8 mouse cellular contexts compared by ENCODE assay signal in genomic region chr6:99665457-99666317, GRCm38 (mm10). TPM values are rescaled to one million over a fixed set of nuclear protein-coding genes. Genes with fewer than 3 reads are reported as not detected.
DNase-seq lines count a peak whose midpoint lies in the region; ATAC-seq and TF ChIP-seq lines count a peak whose summit lies in the region.

No protein-coding gene starts in this region.

- no peak for ATAC-seq in lung, postnatal 0 days
- ATAC-seq in hindbrain, embryonic 15.5 days (ENCODE audit: low FRiP score, low read depth), result no peak

- peak overlapping the region; percentile 76 for H3K9ac ChIP-seq in lung, postnatal 0 days (replicated peaks; ENCODE audit: low read depth)
- peak overlapping the region; percentile 68 for H3K9ac ChIP-seq in hindbrain, embryonic 15.5 days

- no peaks in the 10 kb centered on the region for H3K27me3 ChIP-seq in lung, postnatal 0 days (replicated peaks; ENCODE audit: insufficient read depth, low read length)
- H3K27me3 ChIP-seq in hindbrain, embryonic 15.5 days, result 0 out of 2 replicates have a peak, but pooled peaks cover 4% of the 10 kb centered on the region
- peaks cover 51% of the 10 kb centered on the region for H3K27me3 ChIP-seq in midbrain, embryonic 10.5 days (ENCODE audit: low read depth, poor library complexity, severe bottlenecking)

- H3K4me2 ChIP-seq in lung, postnatal 0 days (replicated peaks; ENCODE audit: low read depth, low read length), result peak overlapping the region; percentile 94
- peak overlapping the region; percentile 94 for H3K4me2 ChIP-seq in hindbrain, embryonic 15.5 days

- H3K27ac ChIP-seq in lung, postnatal 0 days (ENCODE audit: low read length), result peak overlapping the region; percentile 81
- H3K27ac ChIP-seq in hindbrain, embryonic 15.5 days (replicated peaks), result peak overlapping the region; percentile 75; the same call in 1 of the 2 replicates
- H3K27ac ChIP-seq in midbrain, embryonic 10.5 days (replicated peaks), result peak overlapping the region; percentile 94

- peaks cover 5% of the 10 kb centered on the region; the same call in 1 of the 2 replicates for H3K4me1 ChIP-seq in lung, postnatal 0 days (ENCODE audit: insufficient read depth, low read depth, low read length)
- H3K4me1 ChIP-seq in hindbrain, embryonic 15.5 days (replicated peaks), result peaks cover 59% of the 10 kb centered on the region
- H3K4me1 ChIP-seq in midbrain, embryonic 10.5 days, result peaks cover 62% of the 10 kb centered on the region

- intact Hi-C loops in left cerebral cortex, postnatal 36 days (cut with DNase I), result no loop called here

- TF ChIP-seq CTCF in lung, postnatal 0 days (IDR thresholded peaks at IDR 0.05), result no peak

- no peak for TF ChIP-seq EP300 in lung, postnatal 0 days (IDR thresholded peaks at IDR 0.05)

- H3K36me3 ChIP-seq in lung, postnatal 0 days (ENCODE audit: insufficient read depth, low read length), result no peaks in the 10 kb centered on the region
- H3K36me3 ChIP-seq in hindbrain, embryonic 15.5 days, result no peaks in the 10 kb centered on the region
- H3K36me3 ChIP-seq in midbrain, embryonic 10.5 days, result no peaks in the 10 kb centered on the region

- DNase-seq in lung, postnatal 0 days (ENCODE audit: low spot score), result no peak
- no peak for DNase-seq in lung, postnatal 25 days (ENCODE audit: low spot score)
- peak; percentile 59 for DNase-seq in embryo, embryonic 9.5 days (ENCODE audit: extremely low spot score)
- no peak for DNase-seq in midbrain, embryonic 10.5 days (ENCODE audit: low spot score)
- no peak for DNase-seq in left cerebral cortex, postnatal 36 days (ENCODE audit: low spot score in 2 of 2)
- DNase-seq in urinary bladder, postnatal 25 days (ENCODE audit: low spot score), result no peak
- no peak for DNase-seq in spleen, adult 18-20 months

- no peaks in the 10 kb centered on the region for H3K9me3 ChIP-seq in lung, postnatal 0 days (ENCODE audit: low read length)
- no peaks in the 10 kb centered on the region for H3K9me3 ChIP-seq in hindbrain, embryonic 15.5 days
- no peaks in the 10 kb centered on the region for H3K9me3 ChIP-seq in midbrain, embryonic 10.5 days (replicated peaks)

- H3K4me3 ChIP-seq in lung, postnatal 0 days (ENCODE audit: low read depth, low read length), result peak overlapping the region; percentile 84
- peak overlapping the region; percentile 59 for H3K4me3 ChIP-seq in hindbrain, embryonic 15.5 days
- H3K4me3 ChIP-seq in midbrain, embryonic 10.5 days, result peak overlapping the region; percentile 94

- WGBS in lung, postnatal 0 days, result 15% methylated on average over 16 of the region's 16 CpGs
- 29% methylated on average over 16 of the region's 16 CpGs for WGBS in hindbrain, embryonic 15.5 days
- 38% methylated on average over 16 of the region's 16 CpGs for WGBS in midbrain, embryonic 10.5 days

RNA-seq across cellular contexts. Expression of gene Eif4e3, which starts 0.9 kb away (rescaled TPM):
- polyA plus RNA-seq in lung, postnatal 0 days (2015; fragmentation: Nextera tagmentation; extraction: Ambion mirVana), result 21.2 and 24.1 TPM in 2 replicates
- 6.9 and 7.7 TPM in 2 replicates for polyA plus RNA-seq in hindbrain, embryonic 15.5 days (2015; fragmentation: Nextera tagmentation; extraction: Ambion mirVana)
- 10.8 and 13.1 TPM in 2 replicates for polyA plus RNA-seq in midbrain, embryonic 10.5 days (2016; fragmentation: Nextera tagmentation; extraction: Ambion mirVana)
- 10 to 100 TPM; 14.9 to 17.3 TPM for total RNA-seq in left cerebral cortex, postnatal 36 days (2021)

RNA-seq across cellular contexts. Expression of gene Gm20696, which starts 0.9 kb away (rescaled TPM):
- 1.7 and 2.3 TPM in 2 replicates for polyA plus RNA-seq in lung, postnatal 0 days (2015; fragmentation: Nextera tagmentation; extraction: Ambion mirVana)
- polyA plus RNA-seq in hindbrain, embryonic 15.5 days (2015; fragmentation: Nextera tagmentation; extraction: Ambion mirVana), result 3.4 and 4.1 TPM in 2 replicates
- polyA plus RNA-seq in midbrain, embryonic 10.5 days (2016; fragmentation: Nextera tagmentation; extraction: Ambion mirVana), result 3.2 and 3.4 TPM in 2 replicates
- 10 to 100 TPM in 1 of 2 experiments, 1 to 10 TPM in 1; 6.3 to 11.9 TPM for total RNA-seq in left cerebral cortex, postnatal 36 days (2021)

RNA-seq across cellular contexts. Expression of gene Gpr27, which starts 26.8 kb away (rescaled TPM):
- polyA plus RNA-seq in lung, postnatal 0 days (2015; fragmentation: Nextera tagmentation; extraction: Ambion mirVana), result 2.0 and 2.3 TPM in 2 replicates
- 21.1 and 23.4 TPM in 2 replicates for polyA plus RNA-seq in hindbrain, embryonic 15.5 days (2015; fragmentation: Nextera tagmentation; extraction: Ambion mirVana)
- polyA plus RNA-seq in midbrain, embryonic 10.5 days (2016; fragmentation: Nextera tagmentation; extraction: Ambion mirVana), result 1.1 and 1.3 TPM in 2 replicates
- total RNA-seq in left cerebral cortex, postnatal 36 days (2021), result 10 to 100 TPM; 44.7 to 48.2 TPM
